Mouse (Mus musculus): ENCODE data around the gene Bola1.

- no peak for TF ChIP-seq POLR2A (IDR thresholded peaks at IDR 0.05; ENCODE audit: insufficient read length, low read depth)
- TF ChIP-seq TCF12 (IDR thresholded peaks at IDR 0.05; ENCODE audit: insufficient read depth, poor library complexity, severe bottlenecking) = no peak
- no peak for TF ChIP-seq E2F4 (IDR thresholded peaks at IDR 0.05; ENCODE audit: insufficient read depth)
- TF ChIP-seq MAX (IDR thresholded peaks at IDR 0.05; ENCODE audit: low read depth) = no peak
- no peak for TF ChIP-seq POLR2AphosphoS2 (IDR thresholded peaks at IDR 0.05; ENCODE audit: insufficient read length, low read depth)
- TF ChIP-seq MYOD1 (IDR thresholded peaks at IDR 0.05; ENCODE audit: control insufficient read depth in 1 of 3, insufficient read length in 2 of 3, low read depth in 2 of 3) = no peak
- TF ChIP-seq CEBPB (IDR thresholded peaks at IDR 0.05; ENCODE audit: insufficient read depth, poor library complexity, severe bottlenecking) = no peak
- TF ChIP-seq TCF3 (IDR thresholded peaks at IDR 0.05; ENCODE audit: insufficient read length, low read depth) = no peak
Measured at GRCm38 (mm10) chr3:96163040-96163439, 56.5 kb downstream of the Bola1 start.
